Mouse (Mus musculus) thymus, postnatal 36 days (tissue): Measurements from ENCODE around the gene Urb1.
A peak's percentile ranks its signal among the peaks of the same experiment; 100 is the strongest.
"Not testable (repeated sequence)": the region's sequence is repeated elsewhere in the genome, so short reads cannot be mapped to it uniquely, and the experiment has no call there.

Experiments
- DNase-seq, 2 experiments: peaks; one replicate each; pipeline ENCODE4 v3.0.0; 2022; ENCODE audit warnings: mixed read lengths in 2 of 2

Urb1 gene

DNA sequence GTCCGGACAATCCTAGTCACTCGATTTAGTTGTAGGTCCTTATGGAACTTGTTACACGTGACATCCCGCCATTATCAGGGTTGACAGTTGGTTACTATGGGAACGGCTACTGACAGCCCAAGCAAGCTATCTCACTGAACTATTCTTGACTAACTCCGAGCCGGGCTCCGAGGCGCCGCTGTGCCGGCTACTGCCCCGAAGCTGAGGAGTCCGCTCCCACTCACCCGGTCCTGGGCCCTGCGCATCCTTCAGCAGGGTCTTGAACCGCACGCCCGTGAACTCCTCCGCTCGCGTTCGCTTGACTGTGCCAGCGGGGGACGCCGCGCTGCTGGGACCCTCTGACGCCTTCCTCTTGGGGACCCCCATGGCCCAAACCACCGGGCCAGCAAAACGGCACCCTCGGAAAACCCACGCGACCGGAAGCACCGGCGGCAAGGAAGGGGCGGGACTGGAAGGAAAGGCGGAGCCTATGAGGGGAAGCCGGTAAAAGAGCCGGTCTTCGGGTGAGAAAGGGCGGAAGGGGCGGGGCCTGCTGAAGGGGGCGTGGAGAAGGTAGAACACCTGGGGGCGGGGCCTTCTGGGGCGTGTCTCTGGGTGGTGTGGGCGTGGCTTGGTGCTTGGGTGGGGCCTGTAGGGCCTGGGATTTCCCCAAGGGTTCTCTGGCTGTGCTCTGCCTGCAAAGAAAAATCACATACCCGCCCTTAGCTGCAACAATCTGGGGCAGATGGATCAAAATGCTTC, at the start of gene Urb1:
Urb1 (minus strand) TSS at position 439 of the 741 bp plus-strand sequence.
- peak; percentile 97 to 100 for DNase-seq

- DNase-seq, result no peak
These were observed 48.0 kb upstream of the Urb1 start for GRCm38 (mm10) chr16:90858206-90858605.

GRCm38 (mm10) chr16:90856552-90857200, 46.5 kb upstream of the Urb1 start:
- DNase-seq, result no peak

GRCm38 (mm10) chr16:90851621-90852334, 41.6 kb upstream of the Urb1 start:
- no peak for DNase-seq

DNA sequence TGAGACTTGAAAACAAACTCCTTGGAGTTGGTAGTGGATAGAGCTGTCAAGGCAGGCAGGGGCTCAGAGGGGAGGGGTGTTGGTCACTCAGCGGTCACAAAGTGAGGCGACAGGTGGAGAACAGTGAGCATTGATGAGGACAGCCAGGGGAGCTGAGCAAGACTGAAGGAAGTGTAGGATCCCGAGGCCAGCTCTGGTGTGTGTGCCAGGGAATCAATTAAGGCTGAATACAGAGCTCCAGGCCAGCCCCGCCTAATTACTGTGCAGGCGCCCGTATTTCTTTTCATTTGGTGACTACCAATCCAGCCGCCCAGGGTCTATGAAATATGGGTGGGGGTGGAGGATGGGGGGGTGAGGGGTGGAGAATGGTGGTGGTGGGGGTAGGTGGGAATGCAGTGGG, 40.7 kb upstream of the Urb1 start:
- DNase-seq, result no peak

- no peak for DNase-seq
These were observed 39.0 kb upstream of the Urb1 start for GRCm38 (mm10) chr16:90849262-90849661.

- no peak for DNase-seq
These were observed 38.5 kb upstream of the Urb1 start for GRCm38 (mm10) chr16:90848697-90849096.

GRCm38 (mm10) chr16:90845591-90845990, 35.4 kb upstream of the Urb1 start:
- no peak for DNase-seq

GRCm38 (mm10) chr16:90845038-90845437, 34.8 kb upstream of the Urb1 start:
- no peak for DNase-seq

- no peak for DNase-seq
These were observed 32.0 kb upstream of the Urb1 start for GRCm38 (mm10) chr16:90842164-90842563.

DNA sequence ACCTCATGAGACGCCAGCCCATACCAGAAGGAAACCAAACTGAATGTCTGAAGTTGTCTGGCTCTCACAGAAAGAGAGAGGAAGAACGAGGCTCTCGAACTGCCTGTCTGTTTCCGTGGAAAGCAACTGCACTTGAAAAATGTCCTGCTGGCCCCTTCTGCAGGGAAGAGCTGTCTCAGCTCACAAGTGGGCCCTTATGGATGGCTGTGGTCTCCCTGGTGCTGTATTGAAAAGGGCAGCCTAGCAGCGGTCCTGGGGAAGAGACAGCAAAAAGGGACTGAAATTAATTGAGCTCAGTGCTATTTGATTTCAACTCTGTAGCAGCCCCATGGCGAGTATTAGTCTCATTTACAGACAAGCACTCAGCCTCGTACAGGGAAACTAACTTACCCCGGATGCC, 27.2 kb upstream of the Urb1 start:
- DNase-seq, result no peak

DNA sequence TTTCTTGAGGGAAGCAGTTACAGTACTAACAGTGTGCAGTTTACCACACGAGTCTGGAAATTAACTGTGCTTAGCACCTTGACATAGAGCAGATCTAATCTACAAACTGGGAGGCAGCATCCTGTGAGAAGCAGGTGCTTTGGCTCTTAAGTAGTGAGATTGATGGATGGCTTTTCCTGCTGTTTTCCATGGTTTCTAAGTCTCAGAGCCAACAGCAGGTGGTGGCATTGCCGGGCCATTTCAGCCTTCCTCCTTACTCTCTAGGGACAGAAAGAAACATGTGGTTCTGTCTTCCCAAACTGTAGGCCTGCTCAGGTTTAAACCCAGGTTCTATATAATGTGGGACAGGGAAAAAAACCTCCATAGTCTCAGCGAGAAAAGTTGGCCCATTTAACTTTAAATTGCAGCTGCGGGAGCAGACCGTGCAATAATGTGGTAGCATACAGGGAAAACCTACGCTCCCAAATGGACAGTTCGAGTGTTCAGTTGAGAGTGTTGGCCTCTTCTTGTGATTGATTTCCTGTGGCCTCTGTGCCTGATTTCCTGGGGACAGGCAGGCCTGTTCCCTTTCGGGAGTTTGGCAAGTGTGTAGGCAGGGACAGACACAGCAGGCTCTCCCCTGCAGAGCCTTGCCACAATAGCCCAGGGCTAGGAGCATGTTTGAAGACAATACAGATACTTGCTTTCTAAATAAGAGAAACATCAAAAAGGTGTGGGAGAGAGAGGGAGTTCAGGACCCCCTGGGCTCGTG, 23.0 kb upstream of the Urb1 start:
- DNase-seq, result no peak

DNA sequence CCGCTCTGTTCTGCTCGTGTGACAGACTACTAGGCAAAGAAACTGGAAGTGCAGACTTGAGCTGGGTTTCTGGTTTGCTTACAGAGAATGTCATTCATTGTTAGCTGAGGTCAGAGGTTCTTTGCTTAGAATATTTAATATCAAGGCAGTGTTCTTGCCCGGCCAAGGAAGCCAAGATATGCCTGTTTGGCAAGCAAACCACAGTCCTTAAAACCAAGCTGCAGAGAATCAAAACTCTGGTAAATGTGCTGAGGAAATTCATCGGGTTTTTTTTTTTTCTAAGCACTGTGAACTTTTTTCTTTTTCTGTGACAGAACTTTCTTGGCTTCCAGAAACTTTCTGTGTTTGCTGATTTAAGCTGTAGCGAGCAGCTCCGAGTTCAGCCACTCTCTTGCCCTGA, 22.3 kb upstream of the Urb1 start:
- no peak for DNase-seq

DNA sequence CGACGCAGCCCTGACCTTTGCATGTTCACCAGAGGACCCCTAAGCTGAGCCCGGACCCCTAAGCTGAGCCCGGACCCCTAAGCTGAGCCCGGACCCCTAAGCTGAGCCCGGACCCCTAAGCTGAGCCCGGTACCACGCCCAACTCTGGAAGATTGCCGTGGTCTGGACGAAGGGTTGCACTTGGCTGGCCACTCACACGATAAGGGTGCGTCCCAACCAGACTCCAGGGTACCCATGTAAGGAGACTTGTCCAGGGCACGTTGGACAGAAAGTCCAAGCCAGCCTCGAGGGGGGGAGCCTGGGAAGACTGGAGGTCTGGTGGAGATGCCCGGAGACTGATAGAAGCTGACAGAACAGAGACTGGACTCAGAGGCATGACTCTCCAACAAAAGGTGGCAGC, 21.5 kb upstream of the Urb1 start:
- DNase-seq, result no peak

DNA sequence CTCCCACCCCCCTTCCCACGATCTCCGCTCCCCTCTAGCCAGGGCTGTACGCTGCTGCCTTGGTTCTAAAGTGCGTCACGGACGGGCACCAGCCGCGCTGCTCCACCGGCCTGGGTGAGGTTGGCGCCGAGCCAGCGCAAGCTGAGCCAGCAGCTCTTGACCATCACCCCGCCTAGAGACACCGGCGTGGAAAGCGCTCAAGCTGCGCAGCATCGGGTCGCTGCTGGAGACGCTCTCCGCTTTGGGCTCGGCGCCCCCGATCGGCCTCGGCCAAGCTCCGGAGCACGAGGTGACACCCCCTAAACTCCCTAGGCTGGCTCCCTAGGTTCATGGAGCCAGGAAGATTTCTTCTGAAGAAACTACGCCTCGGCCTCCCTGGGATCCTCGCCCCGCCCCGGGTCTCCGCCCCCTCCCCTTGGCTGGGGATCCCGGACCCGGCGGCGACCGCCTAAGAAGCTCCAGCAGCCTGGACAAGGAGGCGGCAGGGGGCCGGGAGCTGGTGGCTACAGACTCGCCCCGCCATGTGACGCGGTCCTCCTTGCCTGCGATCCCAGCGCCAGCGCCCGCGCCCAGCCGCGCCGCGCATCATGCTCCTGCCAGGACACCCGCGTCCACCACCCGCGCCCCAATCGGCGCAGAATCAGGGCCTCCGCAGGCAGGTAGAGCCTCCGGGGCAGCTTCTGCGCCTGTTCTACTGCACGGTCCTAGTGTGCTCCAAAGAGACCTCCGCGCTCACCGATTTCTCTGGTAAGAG, 20.6 kb upstream of the Urb1 start:
- DNase-seq, result peak; percentile 2 to 8

GRCm38 (mm10) chr16:90829894-90830685, 19.9 kb upstream of the Urb1 start:
- DNase-seq, result peak; percentile 13 to 16

DNA sequence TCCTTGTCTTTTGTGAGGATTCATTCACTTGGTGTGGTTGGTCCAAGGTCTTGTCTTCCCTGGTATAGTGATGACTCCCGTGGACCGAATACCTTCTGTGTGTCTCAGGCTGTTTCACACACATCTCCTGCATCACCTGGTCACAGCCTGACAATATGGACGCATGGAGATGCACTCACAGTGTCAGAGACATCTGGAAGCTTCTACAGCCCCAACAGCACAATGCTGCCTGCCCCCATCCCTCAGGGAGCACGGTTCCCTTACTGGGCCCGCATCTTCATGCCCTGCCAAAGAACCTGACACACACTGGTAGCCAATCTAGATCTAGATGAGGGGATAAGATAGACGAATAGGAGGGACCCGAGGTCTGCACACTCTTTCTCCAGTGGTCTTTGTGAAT, 18.9 kb upstream of the Urb1 start:
- DNase-seq, result no peak

- DNase-seq, result no peak
These were observed 17.3 kb upstream of the Urb1 start for GRCm38 (mm10) chr16:90827498-90827897.

- DNase-seq, result no peak
These were observed 16.2 kb upstream of the Urb1 start, which contains the start of gene Eva1c for GRCm38 (mm10) chr16:90826457-90826856. TSS of gene Eva1c (plus strand) at chr16:90826719.

- DNase-seq, result no peak
These were observed 15.8 kb upstream of the Urb1 start for GRCm38 (mm10) chr16:90826041-90826440.

- DNase-seq, result not testable (repeated sequence)
These were observed 13.8 kb upstream of the Urb1 start for GRCm38 (mm10) chr16:90823986-90824385.
